Mouse (Mus musculus): ENCODE results near the gene Oaz1. TPM values are rescaled to one million over a fixed set of nuclear protein-coding genes. Genes with fewer than 3 reads are reported as not detected.

Gene Oaz1
- polyA plus RNA-seq, 1 experiment: 779 TPM

GRCm38 (mm10) chr10:80790761-80791404 is 35.6 kb upstream of the Oaz1 start:
- 87% methylated on average over 19 of the region's 19 CpGs for WGBS
- peak in 1 of 2 experiments; percentile 31 for DNase-seq
- TF ChIP-seq POLR2A (IDR thresholded peaks at IDR 0.05; ENCODE audit: borderline replicate concordance, insufficient read depth, low read length) (no peak), CTCF (IDR thresholded peaks at IDR 0.05; ENCODE audit: borderline replicate concordance, insufficient read depth, low read depth, low read length) (no peak)
- H3K4me1 ChIP-seq (ENCODE audit: control insufficient read depth, insufficient read depth, low read length): peaks cover 57% of the 10 kb centered on the region
- peak overlapping the region; percentile 96 for H3K27ac ChIP-seq (ENCODE audit: insufficient read depth, low read length)
- no peak overlapping the region for H3K4me3 ChIP-seq (replicated peaks; ENCODE audit: insufficient read depth, low read depth, low read length)
- no peaks in the 10 kb centered on the region for H3K27me3 ChIP-seq (ENCODE audit: control insufficient read depth, insufficient read depth, low read length)

- TF ChIP-seq CTCF (IDR thresholded peaks at IDR 0.05; ENCODE audit: borderline replicate concordance, insufficient read depth, low read depth, low read length) (no peak), POLR2A (IDR thresholded peaks at IDR 0.05; ENCODE audit: borderline replicate concordance, insufficient read depth, low read length) (no peak)
- peaks cover 57% of the 10 kb centered on the region for H3K4me1 ChIP-seq (ENCODE audit: control insufficient read depth, insufficient read depth, low read length)
- WGBS: 24% methylated on average over 33 of the region's 33 CpGs
- no peak for DNase-seq
- H3K27ac ChIP-seq (ENCODE audit: insufficient read depth, low read length): peak overlapping the region; percentile 96
- no peaks in the 10 kb centered on the region for H3K27me3 ChIP-seq (ENCODE audit: control insufficient read depth, insufficient read depth, low read length)
- H3K4me3 ChIP-seq (replicated peaks; ENCODE audit: insufficient read depth, low read depth, low read length): no peak overlapping the region
Measured at GRCm38 (mm10) chr10:80791476-80792174, 34.8 kb upstream of the Oaz1 start.

GRCm38 (mm10) chr10:80792175-80793032 is 34.1 kb upstream of the Oaz1 start:
- DNase-seq: peak; percentile 83 to 84
- 9% methylated on average over 41 of the region's 41 CpGs for WGBS
- H3K27ac ChIP-seq (ENCODE audit: insufficient read depth, low read length): peak overlapping the region; percentile 96

GRCm38 (mm10) chr10:80793033-80793784 is 33.2 kb upstream of the Oaz1 start:
- DNase-seq: peak; percentile 75 to 78
- WGBS: 27% methylated on average over 13 of the region's 13 CpGs
- TF ChIP-seq POLR2A (IDR thresholded peaks at IDR 0.05; ENCODE audit: borderline replicate concordance, insufficient read depth, low read length): no peak
- TF ChIP-seq CTCF (IDR thresholded peaks at IDR 0.05; ENCODE audit: borderline replicate concordance, insufficient read depth, low read depth, low read length): no peak

More at GRCm38 (mm10) chr10:80792175-80793032, 34.1 kb upstream of the Oaz1 start:
- TF ChIP-seq POLR2A (IDR thresholded peaks at IDR 0.05; ENCODE audit: borderline replicate concordance, insufficient read depth, low read length): 0 out of 2 replicates have a peak, but pooled peaks have one; percentile 25
- no peak for TF ChIP-seq CTCF (IDR thresholded peaks at IDR 0.05; ENCODE audit: borderline replicate concordance, insufficient read depth, low read depth, low read length)
- Histone ChIP-seq H3K4me3 (replicated peaks; ENCODE audit: insufficient read depth, low read depth, low read length) (no peak overlapping the region), H3K27me3 (ENCODE audit: control insufficient read depth, insufficient read depth, low read length) (no peaks in the 10 kb centered on the region), H3K4me1 (ENCODE audit: control insufficient read depth, insufficient read depth, low read length) (peaks cover 56% of the 10 kb centered on the region)

DNA sequence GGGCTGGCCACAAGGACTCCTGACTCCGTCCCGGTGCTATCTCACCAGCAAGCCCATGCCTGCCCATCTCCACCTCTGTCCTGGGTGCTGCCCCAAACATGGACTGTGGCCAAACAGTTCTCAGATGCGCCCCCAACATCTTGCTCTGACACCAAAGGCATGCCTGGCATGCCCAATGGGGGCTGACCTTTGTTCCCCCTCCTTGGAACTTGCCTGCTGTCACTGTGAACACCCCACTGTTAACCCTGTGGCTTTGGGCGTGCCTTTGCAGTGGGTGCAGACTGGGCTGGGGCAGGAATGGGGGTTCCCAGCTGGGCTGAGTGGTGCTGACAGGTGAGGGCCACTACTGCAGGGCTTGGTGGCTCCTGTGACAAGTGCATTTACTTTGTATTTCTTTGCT is 32.7 kb upstream of the Oaz1 start:
- Histone ChIP-seq H3K27ac (ENCODE audit: insufficient read depth, low read length) (0 out of 2 replicates have a peak overlapping the region, but pooled peaks have one; percentile 42), H3K4me1 (ENCODE audit: control insufficient read depth, insufficient read depth, low read length) (peaks cover 52% of the 10 kb centered on the region), H3K27me3 (ENCODE audit: control insufficient read depth, insufficient read depth, low read length) (no peaks in the 10 kb centered on the region), H3K4me3 (replicated peaks; ENCODE audit: insufficient read depth, low read depth, low read length) (no peak overlapping the region)
- DNase-seq: peak in 1 of 2 experiments; percentile 36
- TF ChIP-seq CTCF (IDR thresholded peaks at IDR 0.05; ENCODE audit: borderline replicate concordance, insufficient read depth, low read depth, low read length) (no peak), POLR2A (IDR thresholded peaks at IDR 0.05; ENCODE audit: borderline replicate concordance, insufficient read depth, low read length) (no peak)
- WGBS: 37% methylated on average over 4 of the region's 4 CpGs

More at GRCm38 (mm10) chr10:80793033-80793784, 33.2 kb upstream of the Oaz1 start:
- Histone ChIP-seq H3K27me3 (ENCODE audit: control insufficient read depth, insufficient read depth, low read length) (no peaks in the 10 kb centered on the region), H3K27ac (ENCODE audit: insufficient read depth, low read length) (peak overlapping the region; percentile 96), H3K4me3 (replicated peaks; ENCODE audit: insufficient read depth, low read depth, low read length) (no peak overlapping the region), H3K4me1 (ENCODE audit: control insufficient read depth, insufficient read depth, low read length) (peaks cover 52% of the 10 kb centered on the region)

DNA sequence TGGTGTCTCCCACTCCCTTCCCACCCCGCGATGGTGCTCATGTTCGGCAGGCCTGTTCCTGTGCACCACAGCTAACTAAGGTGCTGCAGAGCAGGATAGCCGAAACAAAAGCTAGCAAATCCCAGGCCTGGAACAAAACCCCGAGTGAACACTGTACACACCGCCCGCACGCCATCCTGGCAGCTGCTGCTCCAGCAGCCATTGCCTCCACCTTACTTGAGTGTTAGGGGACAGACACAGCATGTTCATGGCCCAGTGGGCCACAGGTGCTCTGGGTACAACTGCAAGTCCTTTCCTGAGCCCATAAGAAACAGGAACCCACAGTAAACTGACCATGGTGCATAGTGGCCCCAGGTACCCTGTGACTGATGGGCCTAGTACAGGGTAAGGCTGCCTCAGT is 31.7 kb upstream of the Oaz1 start:
- H3K4me1 ChIP-seq (ENCODE audit: control insufficient read depth, insufficient read depth, low read length): peaks cover 52% of the 10 kb centered on the region
- H3K27me3 ChIP-seq (ENCODE audit: control insufficient read depth, insufficient read depth, low read length): no peaks in the 10 kb centered on the region
- 82% methylated on average over 8 of the region's 8 CpGs for WGBS
- no peak overlapping the region for H3K4me3 ChIP-seq (replicated peaks; ENCODE audit: insufficient read depth, low read depth, low read length)
- no peak overlapping the region for H3K27ac ChIP-seq (ENCODE audit: insufficient read depth, low read length)
- no peak for DNase-seq
- TF ChIP-seq CTCF (IDR thresholded peaks at IDR 0.05; ENCODE audit: borderline replicate concordance, insufficient read depth, low read depth, low read length) (no peak), POLR2A (IDR thresholded peaks at IDR 0.05; ENCODE audit: borderline replicate concordance, insufficient read depth, low read length) (no peak)

Measured in cerebellum, adult 2 months (tissue).